Mouse (Mus musculus) ovary, postnatal 36 days (tissue): Measurements from ENCODE around the gene Nup93.
A peak's percentile ranks its signal among the peaks of the same experiment; 100 is the strongest.

Experiments used
- DNase-seq: peaks from one replicate; pipeline ENCODE4 v3.0.0; 2022; ENCODE audit warnings: low spot score, mixed read lengths

Nup93 gene

GRCm38 (mm10) chr8:94186542-94186941, 27.8 kb upstream of the Nup93 start:
- peak; percentile 75 for DNase-seq

GRCm38 (mm10) chr8:94187290-94188002, 26.9 kb upstream of the Nup93 start:
- DNase-seq: no peak

GRCm38 (mm10) chr8:94189275-94190031, 24.9 kb upstream of the Nup93 start:
- DNase-seq: peak; percentile 74

- peak; percentile 65 for DNase-seq
These were observed 23.2 kb upstream of the Nup93 start for GRCm38 (mm10) chr8:94191101-94191691.

GRCm38 (mm10) chr8:94192926-94193325, 21.4 kb upstream of the Nup93 start:
- no peak for DNase-seq

- no peak for DNase-seq
These were observed 19.7 kb upstream of the Nup93 start for GRCm38 (mm10) chr8:94194591-94195223.

GRCm38 (mm10) chr8:94199202-94199869, 15.0 kb upstream of the Nup93 start:
- DNase-seq: no peak

GRCm38 (mm10) chr8:94204043-94204442, 10.3 kb upstream of the Nup93 start:
- DNase-seq: no peak

GRCm38 (mm10) chr8:94205736-94206135, 8.6 kb upstream of the Nup93 start:
- DNase-seq: peak; percentile 72

GRCm38 (mm10) chr8:94206256-94206655, 8.1 kb upstream of the Nup93 start:
- no peak for DNase-seq

GRCm38 (mm10) chr8:94207491-94207890, 6.9 kb upstream of the Nup93 start:
- no peak for DNase-seq

- DNase-seq: no peak
These were observed 4.7 kb upstream of the Nup93 start for GRCm38 (mm10) chr8:94209639-94210038.

GRCm38 (mm10) chr8:94210225-94210624, 4.1 kb upstream of the Nup93 start:
- DNase-seq: no peak

GRCm38 (mm10) chr8:94213819-94214218, 545 bp upstream of the Nup93 start:
- DNase-seq: no peak

- no peak for DNase-seq
These were observed 13.1 kb downstream of the Nup93 start for GRCm38 (mm10) chr8:94227381-94227939.

GRCm38 (mm10) chr8:94240240-94240751, 25.9 kb downstream of the Nup93 start:
- no peak for DNase-seq

GRCm38 (mm10) chr8:94249836-94250435, 35.6 kb downstream of the Nup93 start:
- no peak for DNase-seq

- DNase-seq: no peak
These were observed 44.5 kb downstream of the Nup93 start for GRCm38 (mm10) chr8:94258881-94259280.

GRCm38 (mm10) chr8:94262626-94263297, 48.4 kb downstream of the Nup93 start:
- no peak for DNase-seq
